Mouse (Mus musculus) mesoderm, embryonic 11.5 days (tissue): ENCODE measurements around the gene Msantd2.

Source experiments
- DNase-seq: peaks from one replicate; pipeline ENCODE4 v3.0.0-alpha.2; 2012; ENCODE audit warnings: low read depth, low spot score

Gene Msantd2

DNA sequence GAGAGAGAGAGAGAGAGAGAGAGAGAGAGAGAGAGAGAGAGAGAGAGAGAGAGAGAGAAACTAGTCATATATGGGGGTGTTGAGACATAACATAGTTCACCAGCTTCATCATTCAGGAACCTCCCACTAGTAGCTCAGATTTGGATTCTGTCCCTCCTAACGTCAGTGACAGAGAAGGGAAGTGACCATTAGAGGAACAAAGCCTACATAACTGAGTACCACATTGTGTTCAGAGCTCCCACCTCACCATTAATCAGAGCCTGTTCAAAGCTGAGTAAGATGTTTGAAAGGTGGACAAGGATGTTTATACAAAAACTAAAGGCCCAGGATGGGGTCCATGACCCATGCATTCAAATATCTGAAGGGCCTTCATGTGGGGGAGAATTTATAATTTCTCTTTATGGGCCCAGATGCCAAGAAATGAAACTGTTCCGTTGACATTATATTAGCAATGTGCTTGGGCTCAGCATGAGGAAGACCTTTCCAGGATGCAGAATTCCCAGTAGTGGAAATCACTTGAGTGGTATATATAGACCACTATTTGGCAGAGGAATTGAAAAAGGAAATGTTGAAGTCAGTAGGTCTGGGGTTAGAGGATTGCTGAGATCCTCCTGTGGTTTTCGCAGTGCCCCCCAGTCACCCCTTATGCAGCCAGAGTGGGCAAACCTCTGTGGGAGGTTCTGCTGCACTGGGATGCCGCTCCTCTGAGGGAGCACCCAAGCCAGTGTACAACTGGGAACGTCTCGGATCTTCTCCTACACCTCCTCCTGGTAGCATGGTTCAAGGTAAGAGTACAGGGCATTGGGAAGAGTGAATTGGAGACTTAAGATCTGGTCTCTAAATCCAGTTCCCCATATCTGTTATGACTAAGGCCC, 51.8 kb downstream of the Msantd2 start:
- no peak for DNase-seq

DNA sequence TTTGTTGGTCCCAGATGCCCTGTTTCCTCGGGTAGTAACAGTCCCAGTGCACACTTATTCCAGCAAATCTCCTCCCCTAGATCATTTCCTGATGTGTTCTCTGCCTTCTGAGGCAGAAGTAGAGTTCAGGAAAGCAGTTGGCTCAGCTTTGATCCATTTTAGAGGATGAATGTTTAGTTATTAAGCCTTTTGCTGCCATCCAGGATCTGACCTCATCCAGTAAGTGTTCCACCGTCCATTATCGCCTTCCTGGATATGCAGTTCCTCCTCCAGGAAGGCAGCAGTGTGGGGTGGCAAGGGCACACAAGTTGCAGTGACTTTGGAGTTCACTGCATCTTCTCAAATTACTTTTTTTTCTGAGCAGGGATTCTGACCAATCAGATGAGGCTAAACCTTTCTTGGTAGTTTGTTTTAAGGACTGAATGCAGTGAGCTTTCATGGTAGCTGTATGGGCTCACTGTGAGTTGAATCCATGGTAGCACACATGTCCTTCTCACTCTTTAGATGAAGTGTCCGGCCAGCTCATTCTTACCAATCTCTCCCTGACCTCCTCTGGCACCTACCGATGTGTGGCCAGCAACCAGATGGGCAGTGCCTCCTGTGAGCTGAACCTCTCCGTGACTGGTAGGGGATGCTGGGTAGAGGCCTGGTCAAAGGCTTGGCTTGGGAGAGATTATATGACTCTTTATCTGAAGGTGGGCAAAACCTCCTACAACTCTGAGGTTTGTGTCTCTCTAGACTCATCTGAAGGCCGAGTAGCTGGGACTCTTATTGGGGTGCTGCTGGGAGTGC, 52.9 kb downstream of the Msantd2 start:
- no peak for DNase-seq

DNA sequence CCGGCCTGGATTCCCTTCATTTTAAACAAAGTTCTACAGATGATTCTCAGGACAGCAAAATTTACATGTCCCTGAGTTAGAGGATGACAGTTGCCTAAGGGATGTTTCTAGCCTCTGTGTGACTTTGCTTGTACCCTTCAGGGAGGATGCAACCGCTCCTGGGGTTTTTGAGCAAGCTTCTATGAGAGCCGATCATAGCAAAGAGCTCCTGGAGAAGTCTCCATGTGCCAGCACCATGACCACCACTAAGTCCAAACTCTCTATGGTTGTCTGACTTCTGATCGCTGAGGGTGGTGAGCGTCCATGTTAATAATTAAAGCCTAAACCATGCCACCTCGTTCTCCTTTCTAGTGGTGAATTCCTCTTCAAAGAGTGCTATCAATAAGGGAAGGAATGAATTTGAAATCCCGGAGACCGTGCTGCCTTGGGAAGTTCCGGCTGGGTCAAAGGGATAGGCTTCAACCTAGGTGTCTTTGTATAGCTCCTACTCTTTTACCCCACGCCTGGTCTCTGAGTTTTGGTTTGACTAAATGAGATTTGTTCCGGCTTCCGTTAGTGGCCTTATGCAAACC, 54.8 kb downstream of the Msantd2 start:
- DNase-seq, result no peak

DNA sequence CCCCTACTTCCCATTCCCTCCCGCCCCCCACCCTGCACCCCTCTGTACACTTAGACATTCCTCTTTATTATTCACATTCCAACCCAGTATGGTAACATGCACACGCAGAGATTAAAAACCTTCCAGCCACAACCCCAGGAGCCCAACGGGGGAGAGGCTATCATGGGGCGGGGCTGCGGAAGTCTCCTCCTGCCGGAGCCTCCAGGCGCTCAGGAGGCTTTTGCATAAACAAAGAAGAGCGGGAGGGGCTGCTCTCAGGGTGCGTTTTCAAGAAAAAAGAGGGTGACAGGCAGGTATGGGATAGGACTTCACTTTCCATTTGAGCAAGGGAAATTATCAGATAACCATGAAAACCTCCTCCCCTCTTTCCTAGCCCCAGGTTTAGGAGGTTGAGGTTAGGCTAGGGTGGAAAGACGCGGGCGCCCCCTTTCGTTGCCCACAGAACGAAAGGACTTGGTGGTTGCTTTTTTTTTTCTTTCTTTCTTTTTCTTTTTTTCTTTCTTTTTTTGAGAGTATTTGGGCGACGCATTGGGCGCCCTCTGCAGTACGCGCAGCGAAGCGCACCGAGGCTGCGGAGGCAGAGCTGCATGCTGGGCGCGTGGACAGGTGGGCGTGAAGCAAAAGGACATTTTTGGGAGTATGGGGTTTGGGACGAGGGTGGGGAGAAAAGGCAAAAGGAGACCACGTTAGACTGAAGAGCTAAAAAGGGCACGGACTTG, 55.5 kb downstream of the Msantd2 start:
- DNase-seq, result peak; percentile 71

DNA sequence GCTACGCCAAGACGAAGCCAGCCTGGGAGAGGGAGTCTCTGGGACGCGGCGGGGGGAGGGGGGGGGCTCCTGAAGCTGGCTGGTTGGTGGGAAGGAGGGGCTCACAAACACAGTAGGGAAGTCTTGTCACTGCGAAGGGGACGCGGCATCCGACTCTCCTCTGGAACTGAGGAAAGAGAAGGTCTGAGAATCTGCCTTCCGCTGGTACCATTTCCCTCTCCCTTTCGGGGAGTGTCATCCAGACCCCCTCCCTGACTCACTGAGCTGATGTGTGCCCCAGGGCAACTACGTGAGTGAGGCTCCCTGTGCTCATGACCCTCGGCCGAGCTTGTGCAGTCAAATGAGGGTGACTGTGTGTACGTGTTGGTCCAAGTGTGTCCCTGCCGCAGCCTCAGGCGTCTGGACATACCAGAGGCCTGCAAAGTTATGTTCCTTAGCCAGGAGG, 56.1 kb downstream of the Msantd2 start:
- DNase-seq, result no peak

DNA sequence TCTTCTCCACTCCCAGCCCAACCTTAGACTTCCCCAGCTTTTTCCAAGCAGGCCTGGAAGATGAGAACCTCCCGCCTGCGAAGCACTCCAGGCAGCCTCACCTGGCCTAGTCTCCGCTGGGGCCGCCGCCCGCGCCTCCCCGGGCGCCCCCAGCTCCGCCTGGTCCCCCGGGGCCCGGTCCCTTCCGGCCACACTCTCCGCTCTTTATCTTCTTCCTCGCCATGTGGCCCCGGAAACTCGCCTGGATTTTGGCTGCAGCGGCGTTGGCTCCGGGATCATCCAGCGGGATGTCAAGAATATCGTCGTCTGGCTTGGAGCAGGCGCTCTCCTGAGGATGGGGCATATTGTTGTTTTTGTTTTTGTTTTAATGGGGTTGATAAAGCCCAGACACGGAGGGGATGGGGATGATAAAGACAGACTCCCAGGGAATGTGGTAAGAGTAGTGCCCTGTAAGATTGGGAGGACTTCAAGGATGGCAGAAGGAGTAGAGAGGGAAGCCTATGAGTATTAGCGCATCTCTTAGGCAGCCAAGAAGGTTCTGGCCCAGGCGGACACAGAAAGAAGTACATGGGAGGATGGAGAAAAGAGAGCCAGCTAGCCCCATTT, 56.8 kb downstream of the Msantd2 start:
- no peak for DNase-seq

DNA sequence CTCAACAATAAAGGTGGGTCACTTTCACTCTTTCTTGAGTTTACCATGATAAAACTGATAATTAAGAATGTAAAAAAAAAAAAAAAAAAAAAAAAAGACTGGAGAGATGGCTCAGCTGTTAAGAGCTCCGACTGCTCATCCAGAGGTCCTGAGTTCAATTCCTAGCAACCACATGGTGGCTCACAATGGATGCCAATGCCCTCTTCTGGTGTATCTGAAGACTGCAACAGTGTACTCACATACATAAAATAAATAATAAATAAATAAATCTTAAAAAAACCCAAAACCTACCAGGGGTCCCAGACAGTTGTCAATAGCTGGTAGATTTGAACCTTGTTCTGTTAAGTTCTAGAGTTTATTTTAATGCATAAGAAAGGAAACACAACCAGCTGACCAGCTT, 57.8 kb downstream of the Msantd2 start:
- no peak for DNase-seq

DNA sequence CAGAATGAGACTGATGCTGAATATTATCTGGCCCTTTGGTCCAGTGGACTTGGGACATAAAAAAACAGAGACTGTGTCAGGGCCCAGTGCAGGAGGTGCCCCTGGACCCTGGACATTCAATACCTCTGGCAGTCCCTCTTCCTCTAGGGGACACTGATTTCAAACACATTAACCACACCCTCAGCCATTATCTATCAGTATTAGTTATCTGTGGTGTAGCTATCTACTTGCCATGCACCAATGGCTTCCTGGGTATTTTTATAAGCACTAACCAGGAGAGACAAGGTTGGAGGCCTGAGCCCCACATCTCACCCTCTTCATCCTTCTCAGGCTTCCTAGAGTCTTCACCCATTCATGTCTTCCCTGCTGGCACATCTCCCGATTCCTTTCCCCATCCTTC, 61.3 kb downstream of the Msantd2 start:
- DNase-seq, result no peak

DNA sequence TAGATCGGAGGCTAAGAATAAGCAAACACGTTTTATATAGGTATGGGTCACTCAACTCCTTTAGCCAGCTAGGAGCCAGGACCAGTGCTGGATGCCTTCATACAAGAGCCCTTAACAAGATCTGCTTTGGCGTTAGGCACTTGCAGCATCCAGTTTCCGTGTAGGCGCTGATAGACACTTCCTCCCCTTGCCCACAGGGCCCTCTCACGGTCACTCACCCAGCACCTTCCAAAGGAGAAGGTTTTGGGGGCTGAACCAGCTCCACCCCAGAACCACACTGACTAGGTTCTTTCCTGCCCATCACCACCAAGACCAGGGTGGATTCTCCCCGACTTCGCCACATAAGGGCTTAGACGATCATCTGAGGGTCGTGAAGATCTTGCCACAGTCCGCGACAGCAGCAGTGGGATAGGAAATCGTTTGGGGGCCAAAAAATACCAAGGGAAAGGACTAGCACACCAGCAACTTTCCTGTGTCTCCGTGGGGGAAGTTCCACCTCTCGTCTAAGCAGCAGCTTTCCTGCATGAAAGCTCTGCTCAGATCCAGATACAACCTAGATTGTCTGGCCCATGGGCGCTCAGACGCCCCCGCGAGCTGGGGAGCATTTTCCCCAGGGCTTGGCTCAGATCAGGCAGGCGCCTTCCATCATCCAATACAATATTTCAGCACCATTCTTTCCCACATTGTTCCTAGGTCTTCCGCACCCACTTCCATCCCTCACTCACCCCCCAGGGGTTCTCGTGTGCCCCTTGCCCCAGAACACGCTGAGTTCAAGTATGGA, 62.8 kb downstream of the Msantd2 start:
- no peak for DNase-seq

DNA sequence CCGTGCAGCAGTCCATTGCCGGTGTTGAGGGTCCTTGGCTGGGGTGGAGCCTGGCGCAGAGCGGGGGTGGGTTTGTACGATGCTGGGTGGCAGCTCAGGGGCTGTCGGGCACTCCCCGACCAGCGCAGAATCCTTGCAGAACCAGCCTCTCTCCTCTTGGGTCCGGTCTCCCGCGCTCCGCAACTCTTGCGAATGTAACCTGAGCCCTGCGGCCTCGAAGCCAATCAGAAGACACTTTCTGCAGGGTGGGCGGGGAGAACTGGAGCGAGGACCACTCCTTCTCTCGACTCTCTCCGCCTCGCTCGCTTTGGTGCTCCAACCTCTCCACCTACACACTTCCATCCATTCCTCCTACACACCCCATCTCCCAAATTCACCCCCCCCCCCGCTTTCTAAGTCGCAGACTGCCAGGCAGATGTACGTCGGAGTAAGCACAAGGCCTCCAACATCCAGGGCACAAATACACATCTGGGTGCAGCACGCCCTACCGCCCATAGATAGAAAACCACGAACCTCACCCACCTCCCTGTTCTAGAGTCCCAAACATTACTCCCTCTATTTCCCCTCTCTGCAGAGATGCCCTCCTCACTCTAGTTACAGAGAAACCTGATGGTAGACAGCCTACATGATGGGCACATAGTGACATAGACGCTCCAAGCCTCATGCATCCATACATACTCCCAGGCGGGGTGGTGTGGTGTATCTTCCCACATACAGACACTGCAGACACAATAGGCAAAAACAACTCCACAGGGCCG, 63.6 kb downstream of the Msantd2 start, which contains the start of gene Nrgn:
Nrgn (minus strand) TSS at position 369 of the 758 bp plus-strand sequence.
- peak; percentile 89 for DNase-seq

DNA sequence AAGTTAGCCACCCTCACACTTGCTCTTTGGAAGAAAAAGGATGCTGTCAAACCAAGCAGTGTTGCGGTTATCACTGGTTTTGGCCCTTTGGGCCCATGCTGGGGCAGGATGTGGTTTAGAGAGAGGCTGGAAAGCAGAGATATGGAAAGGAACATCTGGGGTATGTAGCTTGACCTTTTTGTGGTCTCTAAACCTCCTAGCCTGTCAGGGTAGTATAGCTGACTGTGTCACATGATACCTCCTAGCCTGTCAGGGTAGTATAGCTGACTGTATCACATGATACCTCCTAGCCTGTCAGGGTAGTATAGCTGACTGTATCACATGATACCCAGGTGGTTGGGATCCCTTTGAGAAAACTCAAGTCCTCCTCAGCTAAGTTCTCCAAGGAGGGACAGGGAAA, 65.2 kb downstream of the Msantd2 start:
- DNase-seq, result no peak

DNA sequence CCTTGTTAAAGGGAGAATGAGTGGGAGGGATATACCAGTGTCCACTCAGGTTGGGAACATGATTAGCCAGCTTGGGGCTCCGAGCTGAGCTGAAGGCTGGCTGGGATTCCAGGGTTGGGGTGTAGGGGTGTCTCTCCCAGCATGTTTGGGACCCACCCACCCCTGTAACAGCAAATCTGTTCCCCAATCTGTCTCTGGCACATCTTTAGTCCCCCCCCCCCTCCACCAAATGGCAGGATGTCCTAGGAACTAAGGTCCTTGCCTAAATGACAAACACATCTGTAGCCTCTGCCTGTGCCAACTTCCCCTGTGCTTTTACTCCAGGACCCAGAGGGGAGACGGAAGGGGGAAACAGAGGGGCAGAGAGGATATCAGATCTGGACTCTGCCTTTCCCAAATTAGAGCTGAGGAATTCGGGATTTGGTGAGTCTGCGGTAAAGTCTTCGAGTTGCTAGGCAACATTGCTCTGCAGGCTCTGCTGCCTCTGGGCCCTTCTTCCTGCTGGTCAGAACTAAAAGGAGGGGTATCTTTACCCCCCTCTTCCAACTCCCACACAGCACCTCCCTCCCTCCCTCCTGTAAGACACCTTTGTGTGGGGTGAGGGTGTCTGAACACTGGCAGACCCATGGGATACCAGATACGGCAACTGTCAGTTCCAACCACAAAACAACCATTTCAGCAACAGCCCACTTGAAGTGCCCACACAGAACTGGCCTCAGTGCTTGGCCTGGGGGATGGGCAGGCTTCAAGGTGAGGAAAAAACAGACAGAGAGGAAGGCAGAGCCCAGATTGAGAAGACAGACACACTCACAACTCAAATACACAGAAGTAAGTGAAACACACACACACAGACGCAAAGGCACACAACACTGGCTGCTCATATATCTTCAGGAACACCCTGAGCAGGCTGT, 66.0 kb downstream of the Msantd2 start, which contains the start of gene Siae:
Siae (plus strand) TSS at position 861 of the 911 bp plus-strand sequence.
- DNase-seq, result no peak

DNA sequence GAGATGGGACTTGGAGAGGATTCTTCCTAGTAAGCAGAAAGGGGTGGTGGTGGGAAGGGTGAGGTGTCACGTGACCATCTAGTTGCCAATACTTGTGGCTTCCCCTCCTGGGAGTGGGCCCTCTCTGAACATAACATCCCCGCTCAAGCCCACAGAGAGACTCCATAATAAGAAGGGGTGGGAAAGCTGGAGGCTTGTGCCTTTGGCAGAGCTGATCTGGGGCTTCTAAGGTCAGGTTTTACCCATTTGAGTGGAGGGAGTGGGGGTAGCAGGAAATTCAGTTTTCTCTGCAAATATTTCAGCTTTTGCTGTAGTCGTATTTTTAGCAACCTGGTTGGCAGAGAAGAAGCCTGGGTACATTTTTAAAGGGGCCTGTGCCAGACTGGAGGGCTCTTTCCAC, 67.2 kb downstream of the Msantd2 start:
- no peak for DNase-seq

DNA sequence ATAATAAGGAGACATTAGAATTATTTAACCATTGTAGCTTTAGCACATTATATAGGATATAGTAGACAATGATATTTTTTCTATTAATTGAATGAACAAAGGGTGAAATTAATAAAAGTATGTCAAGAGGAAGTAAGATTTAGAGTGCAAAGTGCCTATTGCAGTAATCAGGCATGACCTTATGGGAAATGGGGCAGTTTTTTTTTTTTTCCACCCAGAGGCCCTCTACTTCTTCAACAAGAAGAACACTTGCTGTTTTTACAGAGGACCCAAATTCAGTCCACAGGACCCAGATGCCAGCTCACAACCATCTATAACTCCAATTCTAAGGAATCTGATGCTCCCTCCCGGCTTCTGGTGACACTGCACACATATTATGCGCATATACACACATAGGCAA, 71.5 kb downstream of the Msantd2 start:
- no peak for DNase-seq

DNA sequence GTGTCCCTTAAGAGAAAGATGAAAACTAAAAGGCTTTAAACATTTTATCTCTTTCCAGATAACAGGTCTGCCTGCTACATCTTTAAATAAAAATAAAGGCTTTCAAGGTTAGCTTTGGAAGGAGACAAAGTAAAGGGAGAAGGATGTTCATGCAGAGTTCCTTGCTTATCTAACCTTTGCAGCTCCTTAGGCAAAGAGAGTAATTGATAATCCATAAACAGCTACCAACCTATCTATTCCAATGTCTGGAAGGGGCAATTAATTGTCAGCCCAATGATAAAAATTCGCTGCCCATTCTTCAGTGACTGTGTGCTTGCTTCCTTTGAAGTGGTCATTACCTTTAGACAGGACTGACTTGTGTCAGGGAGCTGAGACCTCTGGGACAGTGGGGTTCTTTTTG, 74.7 kb downstream of the Msantd2 start:
- no peak for DNase-seq

DNA sequence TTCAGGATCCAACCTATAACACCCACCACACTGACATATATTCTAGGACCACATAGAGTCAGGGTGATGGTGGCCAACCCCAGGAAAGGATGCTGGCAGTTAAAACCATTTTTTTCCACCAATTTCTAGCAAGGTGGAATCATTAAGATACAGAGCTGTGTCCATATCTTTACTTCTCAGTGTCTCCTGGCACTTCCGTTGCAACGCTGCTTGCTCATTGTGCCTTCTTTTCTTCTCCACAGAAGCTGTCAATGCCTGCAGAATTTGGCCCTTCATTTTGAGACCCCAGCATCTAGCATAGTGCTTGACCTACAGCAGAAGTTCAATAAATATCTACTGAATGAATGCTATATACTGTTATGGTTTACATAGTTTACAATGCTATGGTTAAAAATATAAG, 77.9 kb downstream of the Msantd2 start:
- DNase-seq, result no peak

DNA sequence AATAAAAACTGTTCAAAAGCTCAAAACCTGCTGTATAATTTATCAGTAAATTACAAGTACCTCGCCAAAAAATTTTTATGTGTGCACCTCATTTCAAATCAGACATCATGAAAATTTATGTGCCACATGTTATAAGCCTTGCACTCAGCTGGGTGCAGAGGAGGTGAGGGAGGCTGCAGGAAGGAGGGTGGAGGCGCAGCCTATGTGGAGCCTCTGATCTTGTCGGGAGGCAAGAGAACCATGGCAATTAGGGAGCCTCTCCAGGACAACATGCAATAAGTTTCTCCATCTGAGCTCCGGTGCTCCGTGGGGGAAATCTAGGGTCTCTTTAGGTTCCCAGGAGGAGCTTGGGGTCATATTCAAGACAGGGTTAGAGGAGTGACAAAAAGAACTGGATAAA, 78.3 kb downstream of the Msantd2 start:
- no peak for DNase-seq

DNA sequence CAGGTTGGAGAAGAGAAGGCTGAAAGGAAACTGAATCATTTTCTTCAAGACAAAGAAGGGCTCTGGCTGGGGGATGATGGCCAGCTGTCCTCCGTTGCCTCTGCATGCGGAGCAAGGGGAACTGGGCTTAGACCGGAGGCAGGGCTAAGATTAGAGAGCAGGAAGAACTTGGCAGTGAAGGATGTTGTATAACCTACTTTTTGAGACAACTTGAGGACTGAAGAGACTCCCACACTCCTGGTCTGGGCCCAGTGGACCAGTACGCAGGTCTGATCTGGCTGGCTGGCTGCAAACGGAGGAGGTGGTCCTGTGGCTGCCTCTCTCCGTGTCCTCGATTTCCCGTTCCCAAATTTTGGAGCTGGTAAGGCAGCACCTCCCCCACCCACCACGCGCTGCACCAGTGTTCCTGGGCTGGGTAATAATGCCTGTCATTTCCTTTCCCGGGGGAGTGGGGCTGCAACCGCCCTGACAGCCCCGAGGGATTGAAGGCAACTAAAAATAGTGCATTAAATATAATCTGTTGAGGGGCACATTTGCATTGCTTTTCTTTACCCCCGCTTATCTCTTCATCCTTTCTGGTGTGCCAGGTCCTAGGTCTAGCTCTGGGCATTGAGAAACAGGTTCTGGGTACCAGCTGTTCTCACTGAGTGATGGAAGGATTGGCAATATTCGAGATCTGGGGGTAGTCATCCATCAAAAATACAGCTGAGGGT, 78.9 kb downstream of the Msantd2 start:
- no peak for DNase-seq
